Mouse (Mus musculus) cerebellum, postnatal 10 days (tissue): ENCODE results near the gene Prkd1.

ENCODE experiments used
- DNase-seq, 2 experiments: peaks; one replicate each; pipeline ENCODE4 v3.0.0; 2021; ENCODE audit warnings: mixed read lengths in 2 of 2

Prkd1 gene

DNA sequence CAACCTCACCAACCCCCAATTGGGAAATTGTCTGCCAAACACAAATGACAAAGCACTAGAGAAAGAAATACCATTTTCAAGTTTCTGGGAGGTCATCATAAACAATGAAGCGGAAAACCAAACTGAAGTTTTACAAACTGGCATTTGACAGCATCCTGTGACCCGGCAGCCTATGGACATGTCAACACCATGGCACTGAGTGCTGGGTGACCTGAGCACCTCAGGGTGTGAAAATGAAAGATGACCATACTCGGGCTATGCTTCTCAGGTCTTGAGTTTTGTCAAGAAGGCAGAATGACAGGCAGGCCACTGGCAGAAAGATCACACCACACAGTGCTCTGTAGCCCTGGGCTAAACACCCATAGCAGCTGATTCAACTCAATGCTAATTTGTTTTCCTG is 94.7 kb downstream of the Prkd1 start:
- DNase-seq: no peak

DNA sequence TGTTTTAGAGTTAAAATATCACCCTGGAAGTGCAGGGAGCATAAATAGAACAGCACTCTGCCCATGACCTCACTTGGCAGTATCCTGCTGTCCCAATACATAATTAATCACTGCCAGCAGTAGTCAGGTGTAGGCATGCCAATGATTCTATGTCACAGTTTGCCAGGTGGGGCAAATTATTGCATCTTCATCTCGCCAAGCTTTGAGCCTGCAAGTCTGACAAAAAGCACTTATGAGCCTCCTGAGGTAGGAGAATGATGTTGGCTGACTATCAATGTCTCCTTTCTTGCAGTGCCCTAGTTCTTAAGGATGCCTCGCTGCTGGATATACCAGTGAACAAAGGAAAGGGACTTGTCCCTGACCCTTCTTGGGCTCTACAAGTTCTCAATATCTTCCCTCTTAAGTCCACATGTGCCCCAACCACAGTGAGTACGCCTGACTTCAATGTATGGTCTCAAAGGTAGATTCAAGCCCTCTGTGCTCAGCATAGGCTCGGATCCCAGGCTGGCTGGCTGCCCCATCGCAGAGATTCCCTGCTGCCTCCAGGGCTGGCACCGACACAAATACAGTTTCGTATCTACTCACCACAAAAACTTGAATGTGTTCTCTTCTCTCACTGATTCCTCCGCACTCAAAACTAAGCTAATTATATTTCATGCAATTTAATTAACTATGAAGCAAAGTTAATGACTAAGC is 98.9 kb downstream of the Prkd1 start:
- DNase-seq: peak; percentile 87 to 93

GRCm38 (mm10) chr12:50546394-50546793 is 102.5 kb downstream of the Prkd1 start:
- peak; percentile 64 to 68 for DNase-seq

GRCm38 (mm10) chr12:50545610-50545919 is 103.3 kb downstream of the Prkd1 start:
- peak in 1 of 2 experiments; percentile 20 for DNase-seq

DNA sequence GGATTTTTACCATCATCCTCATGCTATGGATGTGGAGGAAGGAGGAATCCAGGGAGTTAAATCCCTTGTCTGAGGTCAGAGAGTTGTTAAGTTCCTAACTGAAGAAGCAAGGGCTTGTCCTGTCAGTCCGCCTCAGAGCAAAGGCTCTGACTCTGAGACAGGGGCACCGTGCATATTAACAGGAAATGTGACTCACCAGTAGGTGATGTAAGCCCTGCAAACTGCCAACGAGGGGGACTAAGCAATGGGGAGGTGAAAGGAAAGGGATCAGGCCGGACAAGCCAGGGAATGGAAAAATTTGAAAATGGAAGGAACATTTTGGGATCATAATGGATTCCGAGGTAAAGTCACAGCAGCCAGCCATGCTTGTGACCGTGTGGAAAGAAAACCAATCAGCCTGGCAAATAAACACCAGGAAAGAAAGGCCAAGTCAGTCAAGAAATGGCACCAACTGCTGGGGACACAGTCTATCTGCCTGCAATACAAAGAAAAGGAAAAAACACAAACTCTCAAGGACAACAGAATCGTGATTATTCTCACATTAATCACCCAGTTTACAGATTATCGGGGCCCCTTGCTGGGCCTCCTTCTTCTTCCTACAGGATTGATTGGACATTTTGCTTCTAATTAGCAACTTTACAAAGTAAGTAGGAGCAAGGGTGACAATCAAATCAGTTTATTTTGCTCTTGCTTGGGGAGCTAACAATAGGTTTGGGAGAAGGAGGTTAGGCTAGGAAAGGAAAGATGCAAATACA is 103.9 kb downstream of the Prkd1 start:
- DNase-seq: no peak

DNA sequence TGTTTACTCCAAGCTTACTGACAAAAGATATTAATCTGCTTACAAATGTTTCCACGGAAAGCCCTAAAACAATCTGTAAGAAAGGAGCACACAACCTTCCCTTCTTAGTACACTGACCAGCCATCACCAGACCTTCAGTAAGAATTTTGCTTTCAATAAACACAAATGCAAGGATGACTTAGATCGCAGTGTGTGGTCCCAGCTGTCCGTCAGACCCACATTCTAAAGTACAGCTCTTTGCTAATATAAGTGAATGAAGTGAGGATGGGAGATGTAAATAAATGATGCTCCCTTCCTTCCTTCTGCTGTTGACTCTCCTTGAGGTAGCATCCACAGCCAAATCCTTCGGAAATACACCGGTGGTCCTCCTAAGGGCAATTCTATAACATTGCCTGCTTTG is 108.1 kb downstream of the Prkd1 start:
- no peak for DNase-seq

GRCm38 (mm10) chr12:50538296-50538965 is 110.5 kb downstream of the Prkd1 start:
- no peak for DNase-seq

- no peak for DNase-seq
Observed at GRCm38 (mm10) chr12:50537761-50538160, 111.1 kb downstream of the Prkd1 start.

- DNase-seq: no peak
Observed at GRCm38 (mm10) chr12:50537006-50537405, 111.9 kb downstream of the Prkd1 start.

DNA sequence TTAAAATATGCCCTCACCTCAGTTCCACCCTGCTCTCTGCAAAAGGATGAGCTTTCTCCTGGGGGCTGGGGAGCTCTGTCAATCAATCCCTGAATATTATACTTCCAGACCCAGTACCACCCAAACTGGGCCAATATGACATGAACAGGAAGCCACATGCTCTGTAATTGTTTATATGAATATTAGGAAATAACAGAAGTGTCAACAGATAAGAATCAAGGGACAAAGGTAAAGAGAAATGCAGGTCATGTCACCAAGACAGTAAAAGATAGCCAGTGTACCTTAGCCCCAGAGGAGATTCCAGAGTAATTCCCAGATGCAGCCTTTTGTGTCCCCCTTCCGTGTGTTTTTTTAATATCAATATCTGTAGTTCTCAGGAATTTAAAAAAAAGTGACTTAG is 120.3 kb downstream of the Prkd1 start:
- no peak for DNase-seq

- no peak for DNase-seq
Observed at GRCm38 (mm10) chr12:50524061-50524460, 124.8 kb downstream of the Prkd1 start.

GRCm38 (mm10) chr12:50514526-50514925 is 134.4 kb downstream of the Prkd1 start:
- DNase-seq: peak; percentile 60 to 67

DNA sequence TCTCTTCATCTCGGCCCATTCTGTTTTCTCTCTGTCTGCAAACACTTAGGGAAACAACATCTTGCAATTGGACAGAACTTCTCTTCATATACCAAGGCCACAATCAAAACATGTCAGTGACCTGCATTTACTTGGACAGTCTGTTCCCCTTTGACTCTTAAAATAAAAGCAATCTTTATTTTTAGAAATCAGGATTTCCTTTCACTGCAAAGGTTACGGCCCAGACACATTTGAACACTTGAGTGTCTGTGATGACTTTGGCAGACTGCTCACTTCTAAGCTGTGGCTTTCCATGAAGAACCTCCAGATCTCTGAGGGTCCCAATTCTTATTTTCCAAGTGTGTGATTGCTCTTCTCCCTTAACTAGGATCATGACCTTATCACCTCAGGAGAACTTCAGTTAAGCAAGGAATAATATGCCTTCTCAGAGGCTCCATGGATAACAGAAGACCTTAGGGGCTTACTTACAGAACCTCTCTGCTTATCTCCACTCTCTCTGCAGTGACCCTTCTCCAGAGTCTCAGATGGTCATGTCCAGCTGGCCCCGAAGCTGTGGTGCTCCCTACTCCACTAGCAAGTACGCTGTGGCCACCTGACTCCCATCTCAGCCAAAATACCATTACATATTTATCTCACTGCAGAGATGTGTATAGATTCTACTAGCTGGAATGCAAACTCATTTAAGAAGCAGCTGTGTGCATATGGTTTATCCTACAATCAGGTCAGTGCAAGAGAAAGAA is 137.2 kb downstream of the Prkd1 start:
- DNase-seq: no peak

GRCm38 (mm10) chr12:50508762-50509161 is 140.1 kb downstream of the Prkd1 start:
- DNase-seq: no peak

DNA sequence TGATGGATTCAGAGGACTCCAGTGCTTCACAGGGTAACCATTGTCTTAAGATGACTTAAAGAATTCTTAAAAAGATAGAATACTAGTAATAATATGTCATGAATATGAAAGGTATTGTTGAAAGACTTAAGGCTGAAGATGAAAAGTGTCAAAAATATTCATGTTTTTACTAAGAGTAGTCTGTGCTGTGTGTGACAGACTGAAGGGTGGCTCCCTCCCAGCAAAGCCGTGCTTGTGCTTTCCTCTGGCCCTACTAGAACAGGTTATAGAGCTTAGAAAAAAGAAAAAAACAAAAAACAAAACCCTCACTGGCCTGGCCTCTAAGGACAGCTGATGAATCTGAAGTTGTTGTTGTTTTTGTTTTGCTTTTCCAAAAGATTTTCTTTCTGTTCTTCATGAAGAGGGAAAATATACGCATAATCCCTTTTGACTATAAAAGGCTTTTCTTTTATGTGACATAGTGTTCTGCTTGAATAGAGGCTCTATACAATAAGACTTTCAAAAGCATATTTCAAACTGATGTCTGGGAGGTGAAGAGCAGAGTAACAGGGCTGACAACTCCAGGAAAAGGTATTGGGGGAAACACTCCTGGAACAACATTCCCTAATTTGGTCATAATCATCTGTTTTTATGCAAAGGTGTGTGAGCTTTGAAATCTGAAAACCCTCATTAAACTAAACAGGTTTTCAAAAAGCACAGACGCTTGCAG is 148.9 kb downstream of the Prkd1 start:
- no peak for DNase-seq

GRCm38 (mm10) chr12:50496006-50496405 is 152.9 kb downstream of the Prkd1 start:
- DNase-seq: peak; percentile 91 to 92

- peak in 1 of 2 experiments; percentile 13 for DNase-seq
Observed at GRCm38 (mm10) chr12:50479784-50480183, 169.1 kb downstream of the Prkd1 start.

DNA sequence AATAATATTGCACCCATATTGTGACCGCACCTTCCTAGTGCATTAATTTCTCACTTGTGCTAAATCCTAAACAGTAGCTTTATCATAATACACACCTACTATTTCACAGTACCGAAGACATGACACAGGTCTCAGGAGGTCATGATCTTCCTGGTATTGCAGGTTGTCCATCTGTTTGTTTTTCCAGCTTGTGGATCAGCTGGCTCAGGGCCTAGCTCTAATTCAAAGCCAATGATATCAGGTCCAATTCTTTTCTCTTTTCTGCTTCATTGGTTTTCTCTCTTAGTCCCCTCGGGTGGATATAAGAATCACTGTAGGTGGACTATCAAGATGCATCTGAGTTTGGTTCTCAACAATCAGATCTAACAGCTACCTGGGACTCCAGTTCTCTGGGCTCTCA is 191.7 kb downstream of the Prkd1 start:
- DNase-seq: peak; percentile 71 to 75

DNA sequence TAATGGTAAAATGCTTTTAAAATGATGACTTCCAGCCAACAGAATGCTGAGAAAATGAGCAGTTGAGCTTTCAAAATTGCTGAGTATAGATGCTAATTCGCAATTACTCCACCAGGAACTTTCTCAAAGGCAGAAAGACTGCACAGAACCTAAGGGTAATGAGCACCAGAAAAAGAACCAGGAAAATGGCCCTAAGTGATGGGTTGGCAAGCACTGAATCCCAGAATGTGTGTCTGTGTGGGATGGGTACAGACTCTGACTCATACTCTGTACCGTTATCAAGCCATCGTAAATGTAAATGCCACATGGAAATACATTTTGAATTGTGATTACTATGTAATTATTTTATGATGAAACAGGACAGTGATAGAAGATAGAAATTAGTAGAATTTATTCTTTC is 197.1 kb downstream of the Prkd1 start:
- DNase-seq: no peak

DNA sequence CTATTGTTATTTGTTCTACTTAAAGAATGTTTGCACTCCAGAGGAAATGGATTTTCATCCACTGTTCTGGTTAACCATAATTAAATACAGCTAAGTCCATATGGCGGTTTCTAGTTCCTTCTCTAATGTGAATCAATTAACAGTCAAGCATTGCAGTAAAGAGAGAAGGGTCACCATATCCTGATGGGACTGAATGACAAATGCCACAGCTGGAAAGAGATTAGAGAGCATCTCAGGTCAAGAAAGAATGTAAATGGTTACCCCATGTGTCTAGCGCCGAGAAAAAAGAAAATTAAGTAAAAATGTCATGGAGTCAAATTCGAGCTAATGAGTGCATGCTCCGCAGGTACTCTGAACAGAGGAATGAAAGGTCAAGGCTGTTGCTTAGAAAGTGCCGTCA is 212.2 kb downstream of the Prkd1 start:
- DNase-seq: no peak

DNA sequence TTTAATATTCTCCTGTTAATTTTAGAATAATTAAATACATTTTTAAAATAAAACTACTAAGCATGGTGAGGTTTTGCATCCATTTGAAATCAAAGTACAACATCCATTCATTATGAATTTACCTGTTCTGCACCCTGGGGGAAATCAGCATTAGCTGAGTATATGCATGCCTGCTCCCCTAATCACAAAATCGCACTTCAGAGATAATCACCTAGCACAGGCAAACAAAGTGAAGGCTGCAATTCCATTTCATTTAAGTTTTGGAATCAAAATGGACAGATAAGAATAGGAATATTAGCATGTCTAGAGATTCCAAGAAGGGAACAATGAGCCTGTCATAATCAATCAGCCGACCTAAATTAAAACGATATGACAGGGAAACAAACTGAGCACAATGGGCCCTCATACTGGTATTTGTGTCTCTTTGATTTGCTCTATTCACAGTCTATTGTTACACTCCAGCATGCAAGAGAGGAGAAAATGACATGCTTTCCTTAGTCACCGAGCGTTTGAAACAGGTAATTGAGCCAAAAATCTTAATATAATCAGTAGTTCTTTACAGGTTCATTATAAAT is 218.7 kb downstream of the Prkd1 start:
- no peak for DNase-seq

GRCm38 (mm10) chr12:50352404-50352803 is 296.5 kb downstream of the Prkd1 start:
- peak; percentile 27 to 28 for DNase-seq
